Mouse (Mus musculus): ENCODE results near the gene Zfp940. TPM values are rescaled to one million over a fixed set of nuclear protein-coding genes. Genes with fewer than 3 reads are reported as not detected.

The Zfp940 gene
- polyA plus RNA-seq, 1 experiment: 2.0 TPM

Other genes starting within 250 kb of the Zfp940 start
- gene Catsperg2, start 126.6 kb downstream of the Zfp940 start, polyA plus RNA-seq (2012; ENCODE audit: insufficient read depth, insufficient read length, missing spikeins): not detected in 2 replicates
- 6.1 and 6.3 TPM in 2 replicates for gene Zfp84, start 85.1 kb downstream of the Zfp940 start, polyA plus RNA-seq (2012; ENCODE audit: insufficient read depth, insufficient read length, missing spikeins)
- 3.8 and 4.0 TPM in 2 replicates for gene Zfp30, start 69.7 kb downstream of the Zfp940 start, polyA plus RNA-seq (2012; ENCODE audit: insufficient read depth, insufficient read length, missing spikeins)
- 4.9 and 6.6 TPM in 2 replicates for gene Zfp790, start 37.6 kb downstream of the Zfp940 start, polyA plus RNA-seq (2012; ENCODE audit: insufficient read depth, insufficient read length, missing spikeins)
- gene Zfp420, start 6.3 kb upstream of the Zfp940 start, polyA plus RNA-seq (2012; ENCODE audit: insufficient read depth, insufficient read length, missing spikeins): 2.2 and 2.8 TPM in 2 replicates
- 5.5 and 7.1 TPM in 2 replicates for gene Zfp27, start 52.9 kb upstream of the Zfp940 start, polyA plus RNA-seq (2012; ENCODE audit: insufficient read depth, insufficient read length, missing spikeins)
- gene Zfp383, start 54.6 kb upstream of the Zfp940 start, polyA plus RNA-seq (2012; ENCODE audit: insufficient read depth, insufficient read length, missing spikeins): 1.2 and 3.0 TPM in 2 replicates
- gene Zfp74, start 100.4 kb upstream of the Zfp940 start, polyA plus RNA-seq (2012; ENCODE audit: insufficient read depth, insufficient read length, missing spikeins): 5.3 and 7.3 TPM in 2 replicates
- 2.4 and 4.0 TPM in 2 replicates for gene Zfp568, start 130.3 kb upstream of the Zfp940 start, polyA plus RNA-seq (2012; ENCODE audit: insufficient read depth, insufficient read length, missing spikeins)
- 1.9 TPM in 2 replicates for gene Zfp14, start 197.7 kb upstream of the Zfp940 start, polyA plus RNA-seq (2012; ENCODE audit: insufficient read depth, insufficient read length, missing spikeins)
- 1.8 and 2.1 TPM in 2 replicates for gene Zfp82, start 219.2 kb upstream of the Zfp940 start, polyA plus RNA-seq (2012; ENCODE audit: insufficient read depth, insufficient read length, missing spikeins)
- gene Gm26920, start 236.7 kb upstream of the Zfp940 start, polyA plus RNA-seq (2012; ENCODE audit: insufficient read depth, insufficient read length, missing spikeins): not detected in 2 replicates
- 2.4 and 2.5 TPM in 2 replicates for gene Zfp566, start 236.9 kb upstream of the Zfp940 start, polyA plus RNA-seq (2012; ENCODE audit: insufficient read depth, insufficient read length, missing spikeins)
- 32.4 and 34.3 TPM in 2 replicates for gene Zfp260, start 241.1 kb upstream of the Zfp940 start, polyA plus RNA-seq (2012; ENCODE audit: insufficient read depth, insufficient read length, missing spikeins)